Comparison of ENCODE assay signal across 16 mouse cellular contexts in genomic region chr6:100498861-100499271, GRCm38 (mm10).
A peak's percentile ranks its signal among the peaks of the same experiment; 100 is the strongest.
DNase-seq lines count a peak whose midpoint lies in the region; ATAC-seq lines count a peak whose summit lies in the region.
"Had no signal": no experiment of that assay in that cellular context is flagged by ENCODE, and none has a peak within 500 bp of the region (broad histone marks: within the 10 kb centered on the region; RNA-seq: fewer than 3 reads in every experiment).

No protein-coding gene starts in this region.

- no peak overlapping the region for H3K27ac ChIP-seq in heart, embryonic 12.5 days (ENCODE audit: poor library complexity, severe bottlenecking)
- H3K27ac ChIP-seq in hindbrain, embryonic 16.5 days (ENCODE audit: low read depth, low read length), result no peak overlapping the region
- H3K27ac ChIP-seq: intestine, embryonic 15.5 days; neural tube, embryonic 13.5 days had no signal

- H3K4me2 ChIP-seq in heart, embryonic 12.5 days, result no peak overlapping the region
- H3K4me2 ChIP-seq in hindbrain, embryonic 16.5 days (ENCODE audit: low read length), result no peak overlapping the region
- H3K4me2 ChIP-seq: intestine, embryonic 15.5 days; liver, embryonic 11.5 days; neural tube, embryonic 13.5 days had no signal

- no peaks in the 10 kb centered on the region for H3K9me3 ChIP-seq in heart, embryonic 12.5 days (replicated peaks)
- no peaks in the 10 kb centered on the region for H3K9me3 ChIP-seq in hindbrain, embryonic 16.5 days (ENCODE audit: control insufficient read depth, low read length)
- H3K9me3 ChIP-seq: intestine, embryonic 15.5 days; neural tube, embryonic 13.5 days had no signal

- 27% methylated on average over 4 of the region's 4 CpGs for WGBS in heart, embryonic 12.5 days
- 26% methylated on average over 4 of the region's 4 CpGs for WGBS in hindbrain, embryonic 16.5 days

- intact Hi-C loops in heart, postnatal 10 days (cut with DNase I), result no loop called here

- no peak overlapping the region for H3K9ac ChIP-seq in heart, embryonic 12.5 days
- no peak overlapping the region for H3K9ac ChIP-seq in hindbrain, embryonic 16.5 days (ENCODE audit: low read depth, low read length)
- H3K9ac ChIP-seq: intestine, embryonic 15.5 days; neural tube, embryonic 13.5 days had no signal

- peaks cover 12% of the 10 kb centered on the region; the same call in 1 of the 2 replicates for H3K27me3 ChIP-seq in heart, embryonic 12.5 days (replicated peaks)
- 0 out of 2 replicates have a peak, but pooled peaks cover 3% of the 10 kb centered on the region for H3K27me3 ChIP-seq in hindbrain, embryonic 16.5 days (replicated peaks; ENCODE audit: control insufficient read depth, insufficient read depth, low read length)
- H3K27me3 ChIP-seq: intestine, embryonic 15.5 days had no signal

- no peak overlapping the region for H3K4me3 ChIP-seq in heart, embryonic 12.5 days
- H3K4me3 ChIP-seq in hindbrain, embryonic 16.5 days (ENCODE audit: low read length), result no peak overlapping the region
- H3K4me3 ChIP-seq: intestine, embryonic 15.5 days; neural tube, embryonic 13.5 days had no signal

- ATAC-seq in heart, embryonic 12.5 days (ENCODE audit: insufficient number of reproducible peaks, low FRiP score), result no peak
- ATAC-seq in megakaryocyte, adult 5-6 weeks (ENCODE audit: poor library complexity, severe bottlenecking), result no peak
- ATAC-seq in hindbrain, embryonic 16.5 days, result no peak
- no peak for ATAC-seq in activated CD4-positive, CD25-positive, alpha-beta regulatory T cell, adult 4 months
- ATAC-seq: forebrain, embryonic 14.5 days; intestine, embryonic 15.5 days had no signal

- peaks cover 15% of the 10 kb centered on the region; the same call in 1 of the 2 replicates for H3K4me1 ChIP-seq in heart, embryonic 12.5 days (replicated peaks)
- H3K4me1 ChIP-seq in hindbrain, embryonic 16.5 days (ENCODE audit: control insufficient read depth, insufficient read depth, low read depth, low read length), result peaks cover 19% of the 10 kb centered on the region

- no peaks in the 10 kb centered on the region for H3K36me3 ChIP-seq in heart, embryonic 12.5 days
- no peaks in the 10 kb centered on the region for H3K36me3 ChIP-seq in hindbrain, embryonic 16.5 days (ENCODE audit: control insufficient read depth, insufficient read depth, low read length)
- H3K36me3 ChIP-seq: intestine, embryonic 15.5 days; neural tube, embryonic 13.5 days had no signal

- peak; percentile 31 to 36 for DNase-seq in heart, postnatal 10 days
- DNase-seq in 3134 (ENCODE audit: extremely low read depth, insufficient read length, low spot score) (peak; percentile 69), MN1 (ENCODE audit: low spot score) (peak; percentile 24)
- DNase-seq in adrenal gland, postnatal 25 days, result peak; percentile 57
- DNase-seq: heart, adult 18-20 months; heart, postnatal 36 days; kidney, postnatal 10 days; spleen, adult 18-20 months had no signal
